Mouse (Mus musculus): ENCODE results near the gene Abracl. TPM values are rescaled to one million over a fixed set of nuclear protein-coding genes. Genes with fewer than 3 reads are reported as not detected.
A peak's percentile ranks its signal among the peaks of the same experiment; 100 is the strongest.

Gene Abracl
- polyA plus RNA-seq (2011; ENCODE audit: insufficient read length, low read depth, missing spikeins), result 224 and 302 TPM in 2 replicates

DNA sequence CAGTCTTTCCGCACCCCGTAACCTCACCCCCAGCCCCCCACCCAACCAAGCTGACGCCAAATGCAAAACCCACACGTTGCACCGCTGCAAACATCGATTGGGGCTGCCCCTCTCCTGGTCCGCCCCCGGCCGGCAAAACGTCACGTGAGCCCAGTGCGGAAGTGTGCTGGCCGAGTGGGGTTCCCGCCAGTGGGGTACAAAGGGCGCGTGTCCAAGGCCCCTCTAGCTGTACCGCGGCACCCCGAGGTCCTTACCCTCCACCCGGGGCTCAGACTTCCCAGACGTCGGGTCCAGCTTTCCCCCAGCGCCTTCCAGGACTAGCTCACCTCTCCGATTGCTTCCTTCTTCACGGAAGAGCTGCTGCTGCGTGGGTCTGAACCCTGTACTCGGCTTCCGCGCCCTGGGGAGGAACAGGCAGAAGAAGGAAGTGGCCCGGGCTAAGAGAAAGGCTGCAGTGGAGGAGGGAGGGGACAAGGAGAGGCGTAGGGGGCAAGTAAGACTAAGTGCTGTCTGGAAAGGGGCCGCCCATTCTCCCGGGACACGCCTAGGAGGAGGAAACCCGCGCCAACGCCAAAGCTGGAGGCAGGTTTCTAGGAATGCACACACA lies at the start of gene Abracl:
TSS of gene Abracl (minus strand) at position 548 of the 607 bp plus-strand sequence.
- H3K4me3 ChIP-seq (ENCODE audit: insufficient read depth, low read length), result peak within 1 kb of the TSS; percentile 71
- H3K4me1 ChIP-seq (ENCODE audit: control insufficient read depth, insufficient read depth, low read length), result no peaks in the 10 kb centered on the region; the same call in 1 of the 2 replicates
- H3K27ac ChIP-seq (ENCODE audit: insufficient read depth, low read length), result peak within 1 kb of the TSS; percentile 92
- TF ChIP-seq POLR2A (IDR thresholded peaks at IDR 0.05; ENCODE audit: low read depth, low read length), result peak; percentile 87
- TF ChIP-seq CTCF (IDR thresholded peaks at IDR 0.05; ENCODE audit: borderline replicate concordance, insufficient read depth, low read length), result no peak

DNA sequence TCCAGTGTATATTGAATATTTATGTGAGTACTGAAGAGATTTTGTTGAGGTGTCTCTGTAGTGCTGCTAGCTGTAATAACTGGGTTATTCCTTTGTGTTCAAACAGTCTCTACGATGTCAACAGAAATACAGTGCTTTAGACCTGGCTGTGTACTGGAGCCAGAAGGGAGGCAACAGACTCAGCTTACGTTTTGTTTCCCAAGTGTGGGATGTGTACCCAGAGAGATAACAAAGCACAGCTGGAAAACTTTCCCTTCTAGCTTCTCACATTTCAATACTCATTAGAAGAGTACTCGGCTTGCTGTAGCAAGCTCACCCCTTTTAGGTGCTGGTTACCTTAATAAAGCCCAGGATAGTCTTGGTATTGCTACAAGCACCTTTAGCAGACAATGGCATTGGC lies 49.8 kb upstream of the Abracl start:
- TF ChIP-seq CTCF (IDR thresholded peaks at IDR 0.05; ENCODE audit: borderline replicate concordance, insufficient read depth, low read length), result no peak
- TF ChIP-seq POLR2A (IDR thresholded peaks at IDR 0.05; ENCODE audit: low read depth, low read length), result no peak
- no peak overlapping the region for H3K27ac ChIP-seq (ENCODE audit: insufficient read depth, low read length)
- H3K4me3 ChIP-seq (ENCODE audit: insufficient read depth, low read length), result no peak overlapping the region
- H3K4me1 ChIP-seq (ENCODE audit: control insufficient read depth, insufficient read depth, low read length), result peaks cover 5% of the 10 kb centered on the region; the same call in 1 of the 2 replicates

DNA sequence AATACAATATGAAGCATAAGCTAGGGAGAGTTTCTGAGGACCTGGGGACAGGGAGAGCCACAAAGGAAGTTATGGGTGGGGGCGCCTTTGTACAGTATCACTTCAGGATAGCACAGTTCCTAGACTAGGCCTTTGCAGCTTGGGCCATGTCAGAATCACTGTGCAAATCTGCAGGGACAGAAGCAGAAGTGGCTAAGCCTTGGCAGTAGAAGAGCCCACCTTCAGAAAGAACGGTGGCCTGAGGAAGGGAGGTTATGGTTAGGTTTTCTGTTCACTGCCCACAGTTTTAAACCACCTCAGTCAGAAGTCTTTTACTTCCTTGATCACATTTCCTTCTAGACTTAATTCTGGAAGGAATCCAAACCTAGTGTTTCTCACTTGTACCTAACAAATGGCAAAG lies 47.5 kb upstream of the Abracl start:
- H3K4me1 ChIP-seq (ENCODE audit: control insufficient read depth, insufficient read depth, low read length), result peaks cover 6% of the 10 kb centered on the region; the same call in 1 of the 2 replicates
- no peak overlapping the region for H3K27ac ChIP-seq (ENCODE audit: insufficient read depth, low read length)
- TF ChIP-seq POLR2A (IDR thresholded peaks at IDR 0.05; ENCODE audit: low read depth, low read length), result no peak
- TF ChIP-seq CTCF (IDR thresholded peaks at IDR 0.05; ENCODE audit: borderline replicate concordance, insufficient read depth, low read length), result no peak
- no peak overlapping the region for H3K4me3 ChIP-seq (ENCODE audit: insufficient read depth, low read length)

DNA sequence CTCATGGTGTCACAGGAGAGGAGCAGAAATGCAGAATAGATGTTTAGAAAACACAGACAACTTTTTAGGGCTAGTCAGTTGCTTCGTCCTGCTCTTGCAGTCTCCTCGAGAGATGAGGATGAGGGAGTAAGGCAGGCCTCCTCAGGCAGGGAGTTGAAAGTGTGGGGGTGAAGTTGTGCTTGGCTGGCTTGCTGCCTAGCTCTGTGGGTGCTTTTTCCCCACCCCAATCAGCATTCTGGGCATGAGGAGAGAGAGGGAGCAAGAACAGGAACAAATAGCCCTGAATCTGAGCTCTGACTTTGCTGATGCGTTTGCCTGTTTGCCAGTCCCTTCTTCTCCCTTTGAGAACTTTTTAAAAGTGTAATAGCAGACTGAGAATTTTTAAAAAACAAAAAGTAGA lies 47.1 kb upstream of the Abracl start:
- no peak overlapping the region for H3K27ac ChIP-seq (ENCODE audit: insufficient read depth, low read length)
- TF ChIP-seq CTCF (IDR thresholded peaks at IDR 0.05; ENCODE audit: borderline replicate concordance, insufficient read depth, low read length) (no peak), POLR2A (IDR thresholded peaks at IDR 0.05; ENCODE audit: low read depth, low read length) (no peak)
- H3K4me1 ChIP-seq (ENCODE audit: control insufficient read depth, insufficient read depth, low read length), result peaks cover 6% of the 10 kb centered on the region; the same call in 1 of the 2 replicates
- no peak overlapping the region for H3K4me3 ChIP-seq (ENCODE audit: insufficient read depth, low read length)

DNA sequence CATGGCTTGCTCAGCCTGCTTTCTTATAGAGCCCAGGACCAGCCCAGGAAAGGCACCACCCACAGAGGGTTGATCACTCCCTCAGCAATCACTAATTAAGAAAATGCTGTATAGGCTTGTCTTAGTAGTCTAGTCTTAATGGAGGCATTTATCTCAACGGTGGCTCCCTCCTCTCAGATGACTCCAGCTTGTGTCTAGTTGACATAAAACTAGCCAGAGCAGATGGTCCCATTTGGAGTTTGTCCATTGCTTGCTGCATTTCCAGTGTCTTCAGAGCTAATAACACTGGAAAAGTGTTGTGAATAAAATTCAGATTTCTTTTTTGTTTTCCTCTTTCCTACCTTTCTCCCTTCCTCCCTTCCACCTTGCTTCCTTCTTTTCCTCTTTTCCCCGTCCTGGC lies 46.5 kb upstream of the Abracl start:
- Histone ChIP-seq H3K4me1 (ENCODE audit: control insufficient read depth, insufficient read depth, low read length) (peaks cover 6% of the 10 kb centered on the region; the same call in 1 of the 2 replicates), H3K4me3 (ENCODE audit: insufficient read depth, low read length) (no peak overlapping the region), H3K27ac (ENCODE audit: insufficient read depth, low read length) (no peak overlapping the region)
- no peak for TF ChIP-seq POLR2A (IDR thresholded peaks at IDR 0.05; ENCODE audit: low read depth, low read length)
- TF ChIP-seq CTCF (IDR thresholded peaks at IDR 0.05; ENCODE audit: borderline replicate concordance, insufficient read depth, low read length), result no peak

DNA sequence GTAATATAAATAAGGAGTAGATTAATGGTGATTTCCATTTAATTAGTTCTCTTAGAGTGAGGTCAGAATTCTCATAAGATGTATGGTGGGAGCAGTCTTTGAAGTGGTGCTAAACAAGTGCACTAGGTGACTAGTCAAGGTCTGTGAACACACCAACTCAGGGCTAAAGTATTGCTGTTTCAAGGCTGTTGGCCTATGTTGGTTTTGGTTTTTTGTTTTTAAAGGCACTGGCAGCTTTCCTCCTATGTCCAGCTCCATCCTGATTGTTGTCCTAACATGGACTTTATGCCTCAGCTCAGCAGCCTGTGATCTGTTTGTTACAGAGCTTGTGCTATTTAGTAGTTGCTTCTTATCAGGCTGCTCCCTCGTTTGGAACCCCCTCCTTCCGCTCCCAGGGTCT lies 45.8 kb upstream of the Abracl start:
- no peak for TF ChIP-seq POLR2A (IDR thresholded peaks at IDR 0.05; ENCODE audit: low read depth, low read length)
- TF ChIP-seq CTCF (IDR thresholded peaks at IDR 0.05; ENCODE audit: borderline replicate concordance, insufficient read depth, low read length), result no peak
- H3K4me3 ChIP-seq (ENCODE audit: insufficient read depth, low read length), result no peak overlapping the region
- peaks cover 6% of the 10 kb centered on the region; the same call in 1 of the 2 replicates for H3K4me1 ChIP-seq (ENCODE audit: control insufficient read depth, insufficient read depth, low read length)
- no peak overlapping the region for H3K27ac ChIP-seq (ENCODE audit: insufficient read depth, low read length)

DNA sequence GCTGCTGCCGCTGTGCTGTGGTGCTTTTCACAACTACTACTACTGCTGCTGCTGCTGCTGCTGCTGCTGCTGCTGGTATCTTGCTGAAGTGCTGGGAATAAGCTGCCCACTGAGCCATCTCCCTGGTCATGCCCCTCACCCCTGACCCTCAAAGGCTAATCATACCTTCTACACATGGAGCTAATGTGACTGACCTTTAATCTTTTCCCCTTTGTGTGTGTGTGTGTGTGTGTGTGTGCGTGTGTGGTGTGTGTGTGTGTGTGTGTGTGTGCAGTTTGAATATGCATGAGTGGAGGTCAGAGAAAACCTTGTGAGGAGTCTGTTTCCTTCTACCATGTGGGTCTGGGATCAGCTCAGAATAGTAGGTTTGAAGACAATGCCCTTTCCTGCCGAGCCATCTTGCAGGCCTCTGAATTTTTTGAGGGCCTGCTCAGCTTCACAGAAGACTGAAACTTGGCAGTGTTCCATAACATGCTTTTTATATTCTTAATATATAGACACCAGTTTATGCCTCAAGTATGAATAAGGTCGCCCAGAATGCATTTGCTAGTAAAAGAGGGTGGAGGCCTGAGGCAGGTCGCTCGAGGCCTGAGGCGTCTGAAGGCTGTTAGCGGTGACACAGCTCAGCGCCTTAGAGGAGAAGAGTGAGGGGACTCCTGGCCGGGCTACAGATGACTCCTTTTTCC lies 44.8 kb upstream of the Abracl start:
- H3K27ac ChIP-seq (ENCODE audit: insufficient read depth, low read length), result peak overlapping the region; percentile 60; the same call in 1 of the 2 replicates
- peaks cover 6% of the 10 kb centered on the region; the same call in 1 of the 2 replicates for H3K4me1 ChIP-seq (ENCODE audit: control insufficient read depth, insufficient read depth, low read length)
- no peak for TF ChIP-seq CTCF (IDR thresholded peaks at IDR 0.05; ENCODE audit: borderline replicate concordance, insufficient read depth, low read length)
- no peak for TF ChIP-seq POLR2A (IDR thresholded peaks at IDR 0.05; ENCODE audit: low read depth, low read length)
- no peak overlapping the region for H3K4me3 ChIP-seq (ENCODE audit: insufficient read depth, low read length)

DNA sequence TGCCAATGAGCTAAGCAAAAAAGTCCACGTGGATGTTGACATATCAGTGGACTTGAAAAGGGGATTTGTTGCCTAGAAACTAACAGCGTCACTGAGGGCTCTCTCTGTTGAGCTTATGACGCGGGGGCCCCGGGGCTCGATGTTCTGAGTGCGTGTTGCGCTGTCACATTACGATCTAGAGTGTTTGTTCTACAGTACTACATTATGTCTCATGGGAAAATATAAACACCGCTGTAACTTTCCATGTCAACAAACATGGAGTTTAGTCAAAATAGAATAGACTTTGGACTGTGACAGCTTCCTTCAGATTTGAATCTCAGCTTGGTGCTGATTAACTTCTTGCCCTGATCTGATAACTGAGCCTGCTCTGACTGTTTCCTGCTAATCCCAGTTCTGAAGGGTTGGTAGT lies 42.9 kb upstream of the Abracl start:
- no peak overlapping the region for H3K4me3 ChIP-seq (ENCODE audit: insufficient read depth, low read length)
- TF ChIP-seq CTCF (IDR thresholded peaks at IDR 0.05; ENCODE audit: borderline replicate concordance, insufficient read depth, low read length) (no peak), POLR2A (IDR thresholded peaks at IDR 0.05; ENCODE audit: low read depth, low read length) (no peak)

DNA sequence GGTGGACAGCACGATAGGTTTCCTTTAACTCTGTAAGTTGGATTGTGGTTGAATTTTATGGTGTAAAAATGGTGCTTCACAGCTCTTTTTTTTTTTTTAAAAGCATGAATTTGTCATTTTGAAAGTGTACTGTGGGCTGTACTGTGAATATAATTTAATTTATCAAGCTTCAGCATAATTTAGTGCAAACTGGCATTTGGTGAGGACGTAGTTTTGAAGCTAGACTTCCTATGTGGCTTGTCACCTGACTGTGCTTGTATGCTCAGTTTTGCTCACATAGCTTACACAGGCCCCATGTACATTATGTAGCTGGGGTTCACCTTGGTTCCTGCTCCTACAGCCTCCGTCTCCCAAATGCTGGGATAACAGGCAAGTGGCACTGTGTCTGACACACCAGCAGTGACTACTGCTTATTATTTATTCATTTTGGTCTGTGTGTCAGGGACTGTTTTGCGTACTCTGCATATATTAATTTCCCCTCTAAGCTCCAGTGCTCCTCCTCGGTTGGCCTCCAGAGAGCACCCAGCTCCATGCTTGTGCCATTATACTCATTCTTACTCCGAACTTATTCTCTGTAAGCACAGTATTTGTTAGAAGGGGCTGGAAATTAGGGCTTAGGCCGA lies 41.6 kb upstream of the Abracl start:
- no peak overlapping the region for H3K27ac ChIP-seq (ENCODE audit: insufficient read depth, low read length)
- H3K4me1 ChIP-seq (ENCODE audit: control insufficient read depth, insufficient read depth, low read length), result peaks cover 6% of the 10 kb centered on the region; the same call in 1 of the 2 replicates
- no peak for TF ChIP-seq POLR2A (IDR thresholded peaks at IDR 0.05; ENCODE audit: low read depth, low read length)
- TF ChIP-seq CTCF (IDR thresholded peaks at IDR 0.05; ENCODE audit: borderline replicate concordance, insufficient read depth, low read length), result no peak
- no peak overlapping the region for H3K4me3 ChIP-seq (ENCODE audit: insufficient read depth, low read length)

More for the DNA sequence above, 42.9 kb upstream of the Abracl start:
- Histone ChIP-seq H3K27ac (ENCODE audit: insufficient read depth, low read length) (no peak overlapping the region), H3K4me1 (ENCODE audit: control insufficient read depth, insufficient read depth, low read length) (peaks cover 8% of the 10 kb centered on the region; the same call in 1 of the 2 replicates)
